Mouse (Mus musculus) stomach, embryonic 16.5 days (tissue): ENCODE measurements around the gene Krt39. TPM values are rescaled to one million over a fixed set of nuclear protein-coding genes. Genes with fewer than 3 reads are reported as not detected.

Experiments
- polyA plus RNA-seq: library from polyadenylated mRNA; unstranded; fragments of >200 nt; fragmentation: Nextera tagmentation; extraction: Ambion mirVana; gene quantifications from 2 replicates; pipeline ENCODE4 v1.2.1, GENCODE M21; 2015

Gene Krt39
- polyA plus RNA-seq, 1 experiment from 2014 or later: not detected

Other genes starting within 250 kb of the Krt39 start
- gene Krt24, start 236.1 kb downstream of the Krt39 start, polyA plus RNA-seq: not detected in 2 replicates
- 0.06 and 0.22 TPM in 2 replicates for gene Krt25, start 198.4 kb downstream of the Krt39 start, polyA plus RNA-seq
- gene Krt26, start 183.4 kb downstream of the Krt39 start, polyA plus RNA-seq: not detected in 2 replicates
- gene Krt27, start 170.2 kb downstream of the Krt39 start, polyA plus RNA-seq: 0.15 TPM in 1 of 2 replicates, not detected in the other
- 0.14 and 0.21 TPM in 2 replicates for gene Krt28, start 146.4 kb downstream of the Krt39 start, polyA plus RNA-seq
- 22.3 and 24.1 TPM in 2 replicates for gene Krt10, start 132.0 kb downstream of the Krt39 start, polyA plus RNA-seq
- 0.12 and 0.19 TPM in 2 replicates for gene Krt12, start 99.1 kb downstream of the Krt39 start, polyA plus RNA-seq
- 16.6 and 23.3 TPM in 2 replicates for gene Krt20, start 83.2 kb downstream of the Krt39 start, polyA plus RNA-seq
- 92.1 and 140 TPM in 2 replicates for gene Krt23, start 28.2 kb downstream of the Krt39 start, polyA plus RNA-seq
- not detected in 2 replicates for gene Krt40, start 21.8 kb upstream of the Krt39 start, polyA plus RNA-seq
- gene Krtap3-3, start 29.5 kb upstream of the Krt39 start, polyA plus RNA-seq: not detected in 2 replicates
- gene Krtap3-2, start 35.5 kb upstream of the Krt39 start, polyA plus RNA-seq: not detected in 2 replicates
- gene Gm11939, start 38.1 kb upstream of the Krt39 start, polyA plus RNA-seq: not detected in 2 replicates
- not detected in 2 replicates for gene Krtap3-1, start 45.3 kb upstream of the Krt39 start, polyA plus RNA-seq
- gene Krtap1-5, start 59.7 kb upstream of the Krt39 start, polyA plus RNA-seq: not detected in 2 replicates
- not detected in 2 replicates for gene Krtap1-4, start 62.3 kb upstream of the Krt39 start, polyA plus RNA-seq
- gene Krtap1-3, start 70.0 kb upstream of the Krt39 start, polyA plus RNA-seq: not detected in 2 replicates
- gene Krtap9-3, start 76.8 kb upstream of the Krt39 start, polyA plus RNA-seq: not detected in 2 replicates
- not detected in 2 replicates for gene Gm11938, start 82.0 kb upstream of the Krt39 start, polyA plus RNA-seq
- not detected in 2 replicates for gene Gm11937, start 88.9 kb upstream of the Krt39 start, polyA plus RNA-seq
- gene Krtap2-4, start 93.5 kb upstream of the Krt39 start, polyA plus RNA-seq: not detected in 2 replicates
- gene Gm11562, start 99.1 kb upstream of the Krt39 start, polyA plus RNA-seq: not detected in 2 replicates
- gene Krtap4-1, start 106.9 kb upstream of the Krt39 start, polyA plus RNA-seq: not detected in 2 replicates
- gene Krtap4-2, start 113.7 kb upstream of the Krt39 start, polyA plus RNA-seq: not detected in 2 replicates
- gene Krtap4-7, start 122.8 kb upstream of the Krt39 start, polyA plus RNA-seq: not detected in 2 replicates
- gene Gm11555, start 128.9 kb upstream of the Krt39 start, polyA plus RNA-seq: not detected in 2 replicates
- gene Gm11563, start 137.6 kb upstream of the Krt39 start, polyA plus RNA-seq: not detected in 2 replicates
- gene Krtap4-6, start 144.6 kb upstream of the Krt39 start, polyA plus RNA-seq: not detected in 2 replicates
- not detected in 2 replicates for gene Gm14190, start 169.4 kb upstream of the Krt39 start, polyA plus RNA-seq
- gene Gm14180, start 213.0 kb upstream of the Krt39 start, polyA plus RNA-seq: not detected in 2 replicates